In genomic region chr6:7863354-7863753, GRCm38 (mm10) we compare ENCODE assay signal across 23 mouse cellular contexts. TPM values are rescaled to one million over a fixed set of nuclear protein-coding genes. Genes with fewer than 3 reads are reported as not detected.
DNase-seq lines count a peak whose midpoint lies in the region; ATAC-seq and TF ChIP-seq lines count a peak whose summit lies in the region.
"Had no signal": no experiment of that assay in that cellular context is flagged by ENCODE, and none has a peak within 500 bp of the region (broad histone marks: within the 10 kb centered on the region; RNA-seq: fewer than 3 reads in every experiment).

No protein-coding gene starts in this region.

- no peak overlapping the region for H3K4me3 ChIP-seq in heart, embryonic 12.5 days
- no peak overlapping the region for H3K4me3 ChIP-seq in heart, postnatal 0 days (ENCODE audit: low read depth, low read length)
- H3K4me3 ChIP-seq in heart, embryonic 10.5 days: no peak overlapping the region
- no peak overlapping the region for H3K4me3 ChIP-seq in embryonic facial prominence, embryonic 15.5 days (replicated peaks)
- H3K4me3 ChIP-seq: forebrain, embryonic 13.5 days; midbrain, embryonic 15.5 days; neural tube, embryonic 13.5 days had no signal

- WGBS in heart, embryonic 12.5 days: 80% methylated on average over 4 of the region's 4 CpGs
- WGBS in heart, postnatal 0 days: 54% methylated on average over 4 of the region's 4 CpGs
- 92% methylated on average over 4 of the region's 4 CpGs for WGBS in heart, embryonic 10.5 days
- WGBS in embryonic facial prominence, embryonic 15.5 days: 67% methylated on average over 4 of the region's 4 CpGs

- H3K4me2 ChIP-seq in heart, embryonic 12.5 days: no peak overlapping the region
- H3K4me2 ChIP-seq in heart, postnatal 0 days (ENCODE audit: low read depth, low read length): peak overlapping the region; percentile 42
- H3K4me2 ChIP-seq in embryonic facial prominence, embryonic 15.5 days (replicated peaks): no peak overlapping the region
- H3K4me2 ChIP-seq: forebrain, embryonic 13.5 days; hindbrain, embryonic 14.5 days; midbrain, embryonic 15.5 days; neural tube, embryonic 13.5 days had no signal

- TF ChIP-seq EP300 in heart, postnatal 0 days (IDR thresholded peaks at IDR 0.05; ENCODE audit: low read depth): no peak

- ATAC-seq in heart, embryonic 12.5 days (ENCODE audit: insufficient number of reproducible peaks, low FRiP score): no peak
- peak; percentile 78; the same call in 1 of the 2 replicates for ATAC-seq in heart, postnatal 0 days (ENCODE audit: insufficient read depth, low read depth)
- ATAC-seq in embryonic facial prominence, embryonic 15.5 days (ENCODE audit: insufficient number of reproducible peaks, low FRiP score, low TSS enrichment, low read depth): no peak
- ATAC-seq: forebrain, embryonic 13.5 days; lung, postnatal 0 days; midbrain, embryonic 15.5 days had no signal

- peaks cover 32% of the 10 kb centered on the region for H3K4me1 ChIP-seq in heart, embryonic 12.5 days (replicated peaks)
- H3K4me1 ChIP-seq in heart, postnatal 0 days (ENCODE audit: control insufficient read depth, insufficient read depth): peaks cover 32% of the 10 kb centered on the region
- peaks cover 16% of the 10 kb centered on the region; the same call in 1 of the 2 replicates for H3K4me1 ChIP-seq in heart, embryonic 10.5 days
- H3K4me1 ChIP-seq in embryonic facial prominence, embryonic 15.5 days: 0 out of 2 replicates have a peak, but pooled peaks cover 3% of the 10 kb centered on the region
- H3K4me1 ChIP-seq: midbrain, embryonic 15.5 days had no signal

- peaks cover 21% of the 10 kb centered on the region for H3K36me3 ChIP-seq in heart, embryonic 12.5 days
- H3K36me3 ChIP-seq in heart, postnatal 0 days (replicated peaks; ENCODE audit: control insufficient read depth, insufficient read depth, low read length): peaks cover 25% of the 10 kb centered on the region
- H3K36me3 ChIP-seq in heart, embryonic 10.5 days: peaks cover 21% of the 10 kb centered on the region; the same call in 1 of the 2 replicates
- H3K36me3 ChIP-seq in embryonic facial prominence, embryonic 15.5 days: 0 out of 2 replicates have a peak, but pooled peaks cover 3% of the 10 kb centered on the region

- H3K27me3 ChIP-seq in heart, embryonic 12.5 days (replicated peaks): no peaks in the 10 kb centered on the region
- no peaks in the 10 kb centered on the region for H3K27me3 ChIP-seq in heart, postnatal 0 days (ENCODE audit: control insufficient read depth, insufficient read depth, low read length)
- H3K27me3 ChIP-seq in heart, embryonic 10.5 days (ENCODE audit: insufficient read depth, poor library complexity, severe bottlenecking): no peaks in the 10 kb centered on the region
- no peaks in the 10 kb centered on the region for H3K27me3 ChIP-seq in embryonic facial prominence, embryonic 15.5 days
- H3K27me3 ChIP-seq: forebrain, embryonic 13.5 days; midbrain, embryonic 15.5 days; neural tube, embryonic 13.5 days had no signal

- H3K27ac ChIP-seq in heart, embryonic 12.5 days (ENCODE audit: poor library complexity, severe bottlenecking): no peak overlapping the region
- H3K27ac ChIP-seq in heart, postnatal 0 days (ENCODE audit: low read depth): peak overlapping the region; percentile 88
- no peak overlapping the region for H3K27ac ChIP-seq in heart, embryonic 10.5 days
- H3K27ac ChIP-seq in embryonic facial prominence, embryonic 15.5 days (replicated peaks): 0 out of 2 replicates have a peak overlapping the region, but pooled peaks have one; percentile 2
- H3K27ac ChIP-seq: forebrain, embryonic 13.5 days; hindbrain, embryonic 14.5 days; kidney, postnatal 0 days; macrophage; midbrain, embryonic 15.5 days; neural tube, embryonic 13.5 days had no signal

- DNase-seq in heart, adult 8-10 months (ENCODE audit: low spot score): peak; percentile 31
- peak; percentile 63 for DNase-seq in heart, postnatal 0 days (ENCODE audit: low spot score)
- no peak for DNase-seq in heart, embryonic 10.5 days (ENCODE audit: low spot score)
- peak; percentile 49 to 63 for DNase-seq in heart, postnatal 10 days
- no peak for DNase-seq in natural killer cell, adult 2 months (ENCODE audit: low spot score in 2 of 2)
- DNase-seq: adrenal gland, postnatal 36 days; cerebellum, adult 11 months; cerebellum, adult 9-11 months; gastrocnemius, postnatal 14 days; kidney, adult 2 months; layer of hippocampus, adult 9-11 months; right cerebral cortex, adult 18-20 months; right cerebral cortex, postnatal 4 days; thymus, postnatal 36 days had no signal

- no peaks in the 10 kb centered on the region for H3K9me3 ChIP-seq in heart, embryonic 12.5 days (replicated peaks)
- no peaks in the 10 kb centered on the region for H3K9me3 ChIP-seq in heart, postnatal 0 days (replicated peaks; ENCODE audit: control insufficient read depth, low read length)
- no peaks in the 10 kb centered on the region for H3K9me3 ChIP-seq in heart, embryonic 10.5 days
- no peaks in the 10 kb centered on the region for H3K9me3 ChIP-seq in embryonic facial prominence, embryonic 15.5 days (replicated peaks)
- H3K9me3 ChIP-seq: forebrain, embryonic 13.5 days; midbrain, embryonic 15.5 days; neural tube, embryonic 13.5 days had no signal

- no peak overlapping the region for H3K9ac ChIP-seq in heart, embryonic 12.5 days
- H3K9ac ChIP-seq in heart, postnatal 0 days (replicated peaks; ENCODE audit: low read depth, low read length): no peak overlapping the region
- no peak overlapping the region for H3K9ac ChIP-seq in embryonic facial prominence, embryonic 15.5 days
- H3K9ac ChIP-seq: forebrain, embryonic 13.5 days; hindbrain, embryonic 14.5 days; midbrain, embryonic 15.5 days; neural tube, embryonic 13.5 days had no signal

- intact Hi-C loops in heart, postnatal 10 days (cut with DNase I): no loop called here

- no peak for TF ChIP-seq CTCF in heart, postnatal 0 days (IDR thresholded peaks at IDR 0.05; ENCODE audit: low read depth)

RNA-seq across cellular contexts. Expression of gene C1galt1, which starts 18.7 kb away (rescaled TPM):
- 10 to 100 TPM; 13.2 to 14.7 (median 13.7) TPM for total RNA-seq in heart, adult 8-10 months (2022)
- polyA plus RNA-seq in heart, embryonic 12.5 days (2016; fragmentation: Nextera tagmentation; extraction: Ambion mirVana): 3.8 and 4.5 TPM in 2 replicates
- 17.0 and 22.3 TPM in 2 replicates for total RNA-seq in heart, postnatal 0 days (2014; rRNA removed; ENCODE audit: low replicate concordance)
- 2.3 and 2.4 TPM in 2 replicates for polyA plus RNA-seq in heart, postnatal 0 days (2015; fragmentation: Nextera tagmentation; extraction: Ambion mirVana)
- polyA plus RNA-seq in heart, embryonic 10.5 days (2016; fragmentation: Nextera tagmentation; extraction: Ambion mirVana): 3.4 and 3.5 TPM in 2 replicates
- polyA plus RNA-seq in embryonic facial prominence, embryonic 15.5 days (2015; fragmentation: Nextera tagmentation; extraction: Ambion mirVana): 2.6 and 3.2 TPM in 2 replicates
- 10 to 100 TPM; 18.5 to 19.7 TPM for total RNA-seq in heart, postnatal 10 days (2021)

Comparison
In these comparisons a context has a peak if more than half of its experiments do, and no peak if none do; other contexts are left out.
1. DNase-seq: peak in heart, adult 8-10 months (single experiment), heart, postnatal 0 days (single experiment) and heart, postnatal 10 days (2 of 2); none in heart, embryonic 10.5 days (single experiment) and natural killer cell, adult 2 months (0 of 2).
2. H3K27ac ChIP-seq: peak in heart, postnatal 0 days (single experiment) and embryonic facial prominence, embryonic 15.5 days (single experiment); none in heart, embryonic 12.5 days (single experiment) and heart, embryonic 10.5 days (single experiment).